Mouse (Mus musculus): ENCODE measurements around the gene Tex35. TPM values are rescaled to one million over a fixed set of nuclear protein-coding genes. Genes with fewer than 3 reads are reported as not detected.

Gene Tex35
- total RNA-seq, 2 experiments from 2014 or later, result not detected

- intact Hi-C loops (cut with DNase I), result no loop called here
- Histone ChIP-seq H3K4me3 (no peak overlapping the region), H3K27ac (no peak overlapping the region)
- DNase-seq (ENCODE audit: extremely low spot score in 1 of 2, low spot score in 2 of 2), result peak in 1 of 2 experiments; percentile 14
- TF ChIP-seq CTCF (IDR thresholded peaks at IDR 0.05), result no peak
Measured at GRCm38 (mm10) chr1:157114492-157114891, 6.0 kb upstream of the Tex35 start.

GRCm38 (mm10) chr1:157110287-157110835 lies 1.9 kb upstream of the Tex35 start:
- TF ChIP-seq CTCF (IDR thresholded peaks at IDR 0.05), result no peak
- intact Hi-C loops (cut with DNase I), result no loop called here

GRCm38 (mm10) chr1:157101122-157101865 lies 7.2 kb downstream of the Tex35 start:
- intact Hi-C loops (cut with DNase I), result no loop called here
- Histone ChIP-seq H3K4me3 (0 out of 2 replicates have a peak overlapping the region, but pooled peaks have one; percentile 5), H3K27ac (no peak overlapping the region)
- no peak for DNase-seq (ENCODE audit: extremely low spot score in 1 of 2, low spot score in 2 of 2)
- TF ChIP-seq CTCF (IDR thresholded peaks at IDR 0.05), result no peak

More at GRCm38 (mm10) chr1:157110287-157110835, 1.9 kb upstream of the Tex35 start:
- DNase-seq (ENCODE audit: extremely low spot score in 1 of 2, low spot score in 2 of 2), result no peak
- Histone ChIP-seq H3K4me3 (no peak overlapping the region), H3K27ac (no peak overlapping the region)

GRCm38 (mm10) chr1:157095534-157095933 lies 12.9 kb downstream of the Tex35 start:
- no peak for TF ChIP-seq CTCF (IDR thresholded peaks at IDR 0.05)
- intact Hi-C loops (cut with DNase I), result no loop called here
- Histone ChIP-seq H3K27ac (no peak overlapping the region), H3K4me3 (no peak overlapping the region)
- DNase-seq (ENCODE audit: extremely low spot score in 1 of 2, low spot score in 2 of 2), result no peak

GRCm38 (mm10) chr1:157092622-157093021 lies 15.9 kb downstream of the Tex35 start:
- intact Hi-C loops (cut with DNase I), result no loop called here

DNA sequence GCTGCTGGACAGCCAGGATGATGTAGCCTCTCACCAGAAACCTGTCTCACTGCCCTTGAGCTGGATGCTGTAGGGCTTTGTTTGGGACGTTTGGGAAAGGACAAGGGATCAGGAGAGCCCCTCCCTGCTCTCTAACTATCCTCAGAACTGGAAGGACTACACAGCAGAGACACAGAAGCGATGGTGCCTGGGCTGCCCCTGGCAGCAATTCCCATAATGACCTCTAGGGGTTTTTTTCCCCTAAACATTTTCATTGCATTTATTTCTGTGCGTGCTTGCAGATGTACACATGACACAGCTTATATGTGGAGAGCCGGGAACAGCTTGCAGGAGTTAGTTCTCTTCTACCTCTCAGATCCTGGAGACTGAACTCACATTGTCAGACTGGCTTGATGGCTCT lies 16.3 kb downstream of the Tex35 start:
- no peak overlapping the region for H3K27ac ChIP-seq
- no peak for DNase-seq (ENCODE audit: extremely low spot score in 1 of 2, low spot score in 2 of 2)
- no peak overlapping the region for H3K4me3 ChIP-seq
- intact Hi-C loops (cut with DNase I), result no loop called here
- peak; percentile 41 for TF ChIP-seq CTCF (IDR thresholded peaks at IDR 0.05)

More at GRCm38 (mm10) chr1:157092622-157093021, 15.9 kb downstream of the Tex35 start:
- no peak for TF ChIP-seq CTCF (IDR thresholded peaks at IDR 0.05)
- DNase-seq (ENCODE audit: extremely low spot score in 1 of 2, low spot score in 2 of 2), result no peak
- Histone ChIP-seq H3K4me3 (no peak overlapping the region), H3K27ac (no peak overlapping the region)

- Histone ChIP-seq H3K4me3 (no peak overlapping the region), H3K27ac (no peak overlapping the region)
- intact Hi-C loops (cut with DNase I), result no loop called here
- no peak for TF ChIP-seq CTCF (IDR thresholded peaks at IDR 0.05)
- no peak for DNase-seq (ENCODE audit: extremely low spot score in 1 of 2, low spot score in 2 of 2)
Measured at GRCm38 (mm10) chr1:157090835-157091234, 17.6 kb downstream of the Tex35 start.

DNA sequence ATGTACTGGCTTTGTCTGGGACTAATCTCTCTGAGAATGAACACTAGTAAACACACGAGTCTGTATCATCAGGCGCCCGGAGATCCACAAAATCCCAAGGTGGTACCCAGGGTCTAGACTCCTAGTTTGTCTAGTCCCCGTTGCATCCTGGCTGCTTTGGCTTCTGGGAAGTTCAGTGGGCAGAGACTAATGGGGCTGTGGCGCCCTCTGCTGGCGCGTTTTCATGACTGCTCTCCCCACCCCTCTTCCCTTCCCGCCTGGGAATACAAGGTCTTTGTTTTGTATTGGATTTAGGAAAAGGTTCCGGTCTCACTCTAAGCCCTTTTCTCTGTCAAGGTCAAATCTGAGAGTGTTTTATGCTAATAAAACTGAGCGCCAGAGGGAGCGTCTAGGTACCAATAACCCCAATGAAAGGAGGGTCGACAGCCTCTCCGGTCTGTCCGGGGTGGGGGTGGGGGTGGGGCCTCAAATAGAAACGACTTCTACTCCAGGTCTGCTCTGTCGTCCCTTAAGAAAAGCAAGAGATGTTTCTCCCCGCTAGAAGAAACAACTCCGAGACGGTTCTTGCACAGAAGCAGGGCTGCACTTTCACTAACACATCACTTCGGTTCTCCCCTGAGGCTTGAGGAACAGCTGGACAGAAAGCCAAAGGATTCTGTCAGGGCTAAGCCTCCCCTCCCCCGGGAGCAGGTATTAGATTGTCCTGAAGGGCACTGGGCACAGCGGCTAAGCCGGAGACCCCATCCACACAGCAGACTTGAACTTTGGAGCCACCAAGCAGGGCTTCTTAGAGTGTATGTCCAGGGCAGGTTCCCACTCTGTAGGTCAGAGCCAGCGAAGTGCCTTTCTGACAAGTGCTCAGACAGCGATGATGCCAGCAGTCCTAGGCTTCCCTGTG lies 22.1 kb downstream of the Tex35 start:
- DNase-seq (ENCODE audit: extremely low spot score in 1 of 2, low spot score in 2 of 2), result peak; percentile 39 to 67
- TF ChIP-seq CTCF (IDR thresholded peaks at IDR 0.05), result peak; percentile 79
- intact Hi-C loops (cut with DNase I), result loop anchor here (2.0 to 10.0 kb wide), 2 partner anchors 194 to 368 kb away; partner anchors contain the start of gene Cryzl2
- Histone ChIP-seq H3K27ac (no peak overlapping the region), H3K4me3 (peak overlapping the region; percentile 27)

DNA sequence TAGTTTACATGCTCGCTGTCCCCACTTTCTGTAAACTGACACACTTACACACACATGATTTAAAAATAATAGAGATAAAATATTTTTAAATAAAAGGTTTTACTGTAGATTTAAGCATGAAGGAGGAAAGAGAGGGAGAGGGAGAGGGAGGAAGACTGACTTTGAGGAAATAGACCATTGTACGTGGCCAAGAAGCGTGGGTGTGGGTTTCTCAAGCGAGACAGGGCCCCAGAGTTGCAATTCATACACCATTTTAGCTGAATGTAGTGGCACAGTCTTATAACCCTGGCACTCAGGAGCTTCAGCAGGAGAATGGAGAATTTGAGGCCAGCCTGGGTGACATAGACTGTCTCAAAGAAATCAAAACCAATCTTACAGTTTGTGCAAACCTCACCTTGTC lies 25.5 kb downstream of the Tex35 start:
- intact Hi-C loops (cut with DNase I), result loop anchor here (10.0 kb wide), 1 partner anchor 372 kb away; the partner anchor contains the start of gene Cryzl2
- H3K27ac ChIP-seq, result no peak overlapping the region
- H3K4me3 ChIP-seq, result no peak overlapping the region
- DNase-seq (ENCODE audit: extremely low spot score in 1 of 2, low spot score in 2 of 2), result no peak
- TF ChIP-seq CTCF (IDR thresholded peaks at IDR 0.05), result no peak

GRCm38 (mm10) chr1:157081999-157082398 lies 26.5 kb downstream of the Tex35 start:
- TF ChIP-seq CTCF (IDR thresholded peaks at IDR 0.05), result peak; percentile 46
- Histone ChIP-seq H3K27ac (no peak overlapping the region), H3K4me3 (no peak overlapping the region)
- DNase-seq (ENCODE audit: extremely low spot score in 1 of 2, low spot score in 2 of 2), result no peak
- intact Hi-C loops (cut with DNase I), result loop anchor here (10.0 kb wide), 1 partner anchor 373 kb away; the partner anchor contains the start of gene Cryzl2

GRCm38 (mm10) chr1:157081076-157081804 lies 27.2 kb downstream of the Tex35 start:
- Histone ChIP-seq H3K4me3 (no peak overlapping the region), H3K27ac (no peak overlapping the region)
- peak; percentile 32 for TF ChIP-seq CTCF (IDR thresholded peaks at IDR 0.05)
- intact Hi-C loops (cut with DNase I), result loop anchor here (10.0 kb wide), 1 partner anchor 374 kb away; the partner anchor contains the start of gene Cryzl2
- DNase-seq (ENCODE audit: extremely low spot score in 1 of 2, low spot score in 2 of 2), result no peak
